Mouse (Mus musculus) forebrain, embryonic 10.5 days (tissue): ENCODE results near the gene Maml3. TPM values are rescaled to one million over a fixed set of nuclear protein-coding genes. Genes with fewer than 3 reads are reported as not detected.

Experiments used
- DNase-seq: peaks from one replicate; pipeline ENCODE4 v3.0.0-alpha.2; 2017; ENCODE audit warnings: low spot score; ENCODE audit errors: extremely low spot score
- H3K27ac ChIP-seq: fragments of 300-500 bp; sonication (generic); 2 replicates; pipeline ENCODE4 v1.5.1; 2016; ENCODE audit warnings: mild to moderate bottlenecking
- H3K27me3 ChIP-seq: fragments of 300-500 bp; sonication (generic); 2 replicates; pipeline ENCODE4 v1.6.1; 2016; ENCODE audit warnings: mild to moderate bottlenecking; ENCODE audit not compliant: poor library complexity, severe bottlenecking
- H3K36me3 ChIP-seq: fragments of 300-500 bp; sonication (generic); replicated peaks from 2 replicates; pipeline ENCODE4 v1.6.1; 2016; ENCODE audit warnings: mild to moderate bottlenecking, moderate library complexity
- H3K4me1 ChIP-seq: fragments of 300-500 bp; sonication (generic); 2 replicates; pipeline ENCODE4 v1.6.1; 2016
- H3K4me3 ChIP-seq: fragments of 300-500 bp; sonication (generic); 2 replicates; pipeline ENCODE4 v1.5.1; 2016; ENCODE audit warnings: mild to moderate bottlenecking, moderate library complexity
- H3K9me3 ChIP-seq: fragments of 300-500 bp; sonication (generic); 2 replicates; pipeline ENCODE4 v1.6.1; 2016; ENCODE audit warnings: mild to moderate bottlenecking, moderate library complexity
- WGBS: fragments of 180-500 bp; shearing (Covaris S2); methylation state at CpG from one replicate; pipeline ENCODE4 v1.1.7; 2016; 5-methylcytosine and 5-hydroxymethylcytosine counted together
- polyA plus RNA-seq: library from polyadenylated mRNA; unstranded; fragments of >200 nt; fragmentation: Nextera tagmentation; extraction: Ambion mirVana; gene quantifications from 2 replicates; pipeline ENCODE4 v1.2.1, GENCODE M21; 2016

Gene Maml3
- 5.6 TPM in 2 replicates for polyA plus RNA-seq

DNA sequence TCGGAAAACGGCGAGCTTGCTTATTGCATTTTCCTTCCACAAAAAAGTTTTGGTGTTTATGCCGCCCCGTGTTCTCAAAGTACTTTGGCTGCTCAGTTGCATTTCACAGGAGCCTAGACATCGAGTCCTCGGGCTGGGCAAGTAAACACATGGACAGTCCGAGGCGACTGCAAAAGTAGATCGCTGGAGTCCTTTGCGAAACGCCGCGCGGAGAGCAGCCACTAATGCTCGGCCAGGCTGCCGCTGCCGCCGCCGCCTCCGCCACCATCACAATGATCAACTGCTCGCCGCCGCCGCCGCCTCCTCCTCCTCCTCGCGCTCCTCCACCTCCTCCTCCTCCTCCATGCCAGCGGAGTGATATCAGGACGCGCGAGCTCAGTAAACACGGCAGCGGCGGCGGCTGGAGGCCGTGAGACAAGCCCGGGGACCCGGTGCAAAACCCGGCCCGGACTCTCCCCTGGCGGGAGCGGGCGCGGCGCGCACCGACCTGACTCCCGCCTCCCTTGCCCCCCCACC is at the start of gene Maml3:
Maml3 (minus strand) TSS at position 441 of the 516 bp plus-strand sequence.
- WGBS: under 1% methylated on average over 33 of the region's 49 CpGs
- H3K4me1 ChIP-seq: peaks cover 31% of the 10 kb centered on the region
- H3K4me3 ChIP-seq: peak within 1 kb of the TSS; percentile 94
- H3K36me3 ChIP-seq: no peaks in the 10 kb centered on the region
- peak; percentile 95 for DNase-seq
- peak within 1 kb of the TSS; percentile 98 for H3K27ac ChIP-seq
- H3K27me3 ChIP-seq: no peaks in the 10 kb centered on the region
- 0 out of 2 replicates have a peak, but pooled peaks cover 4% of the 10 kb centered on the region for H3K9me3 ChIP-seq

DNA sequence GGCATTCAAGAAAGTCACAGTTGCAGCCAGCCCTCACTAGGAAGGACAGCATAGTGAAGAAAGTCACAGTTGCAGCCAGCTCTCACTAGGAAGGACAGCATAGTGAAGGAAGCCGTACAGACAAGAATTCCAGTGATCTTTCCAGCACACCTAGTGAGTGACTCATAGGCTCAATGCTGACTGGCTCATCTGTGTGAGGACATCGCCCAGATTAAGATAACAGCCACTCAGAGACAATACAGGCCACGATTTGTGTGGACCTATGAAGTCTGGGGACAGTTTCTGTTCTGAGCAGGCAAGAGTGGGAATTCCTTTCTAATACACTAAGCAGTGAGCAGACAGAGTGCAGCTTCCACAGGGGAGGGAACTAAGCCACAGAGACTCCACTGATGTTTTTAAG is 46.3 kb upstream of the Maml3 start:
- 87% methylated on average over 3 of the region's 3 CpGs for WGBS
- no peaks in the 10 kb centered on the region for H3K36me3 ChIP-seq
- no peak for DNase-seq
- peaks cover 3% of the 10 kb centered on the region for H3K9me3 ChIP-seq
- H3K27ac ChIP-seq: no peak overlapping the region
- H3K27me3 ChIP-seq: no peaks in the 10 kb centered on the region; the same call in 1 of the 2 replicates
- H3K4me3 ChIP-seq: no peak overlapping the region
- no peaks in the 10 kb centered on the region for H3K4me1 ChIP-seq

GRCm38 (mm10) chr3:52148301-52148700 is 43.4 kb upstream of the Maml3 start:
- no peak overlapping the region for H3K4me3 ChIP-seq
- H3K4me1 ChIP-seq: no peaks in the 10 kb centered on the region
- DNase-seq: no peak
- no peaks in the 10 kb centered on the region for H3K9me3 ChIP-seq
- H3K36me3 ChIP-seq: no peaks in the 10 kb centered on the region
- WGBS: 59% methylated on average over 4 of the region's 4 CpGs
- no peak overlapping the region for H3K27ac ChIP-seq
- H3K27me3 ChIP-seq: no peaks in the 10 kb centered on the region; the same call in 1 of the 2 replicates

GRCm38 (mm10) chr3:52144776-52145460 is 40.0 kb upstream of the Maml3 start:
- Histone ChIP-seq H3K4me1 (0 out of 2 replicates have a peak, but pooled peaks cover 3% of the 10 kb centered on the region), H3K36me3 (no peaks in the 10 kb centered on the region), H3K27ac (no peak overlapping the region), H3K9me3 (no peaks in the 10 kb centered on the region), H3K27me3 (no peaks in the 10 kb centered on the region; the same call in 1 of the 2 replicates), H3K4me3 (no peak overlapping the region)
- 95% methylated on average over 12 of the region's 12 CpGs for WGBS
- no peak for DNase-seq

GRCm38 (mm10) chr3:52143017-52143416 is 38.1 kb upstream of the Maml3 start:
- WGBS: 84% methylated on average over 7 of the region's 7 CpGs
- Histone ChIP-seq H3K27me3 (no peaks in the 10 kb centered on the region; the same call in 1 of the 2 replicates), H3K4me3 (no peak overlapping the region), H3K9me3 (no peaks in the 10 kb centered on the region), H3K27ac (no peak overlapping the region), H3K36me3 (no peaks in the 10 kb centered on the region), H3K4me1 (0 out of 2 replicates have a peak, but pooled peaks cover 3% of the 10 kb centered on the region)
- DNase-seq: no peak

DNA sequence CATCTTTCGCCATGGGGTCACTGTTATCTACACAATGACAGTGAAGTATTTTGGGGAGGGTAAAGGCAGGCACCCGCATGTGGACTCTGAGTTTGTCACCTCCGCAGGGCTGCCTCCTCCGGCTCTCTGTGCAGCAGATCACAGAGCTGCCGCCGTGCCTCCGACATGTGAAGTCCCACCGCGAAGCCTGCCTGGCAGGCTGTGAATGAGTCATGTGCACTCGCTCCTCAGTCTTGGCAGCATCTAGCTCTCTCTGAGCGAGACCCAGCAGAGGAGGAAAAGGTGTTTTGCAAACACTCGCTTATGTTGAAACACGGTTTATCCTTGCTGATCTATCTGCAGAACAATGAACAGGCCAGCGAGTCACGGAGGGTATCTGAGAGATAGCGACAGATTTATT is 35.3 kb upstream of the Maml3 start:
- DNase-seq: no peak
- H3K27me3 ChIP-seq: no peaks in the 10 kb centered on the region
- no peaks in the 10 kb centered on the region for H3K9me3 ChIP-seq
- WGBS: 89% methylated on average over 16 of the region's 16 CpGs
- no peaks in the 10 kb centered on the region for H3K36me3 ChIP-seq
- H3K4me3 ChIP-seq: no peak overlapping the region
- H3K4me1 ChIP-seq: 0 out of 2 replicates have a peak, but pooled peaks cover 3% of the 10 kb centered on the region
- H3K27ac ChIP-seq: no peak overlapping the region

DNA sequence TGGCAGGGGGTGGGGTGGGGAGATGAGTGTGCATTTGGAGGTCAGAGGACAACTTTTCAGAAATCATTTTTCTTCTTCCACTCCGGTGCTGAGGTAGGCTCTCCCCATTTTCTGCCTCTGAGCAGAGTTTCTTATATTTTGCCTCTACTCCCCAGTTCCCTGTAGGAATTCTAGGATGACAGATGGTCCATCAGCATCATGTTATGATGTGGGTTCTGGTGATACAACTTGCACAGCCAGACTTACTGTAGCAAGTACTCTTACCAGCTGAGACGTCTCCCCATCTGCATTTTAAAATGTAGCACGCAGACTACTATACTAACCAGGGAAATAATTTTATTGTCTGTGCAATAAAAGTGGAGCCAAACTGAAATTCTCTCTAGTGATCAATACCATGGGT is 20.5 kb upstream of the Maml3 start:
- Histone ChIP-seq H3K36me3 (no peaks in the 10 kb centered on the region), H3K4me1 (no peaks in the 10 kb centered on the region), H3K27me3 (no peaks in the 10 kb centered on the region), H3K4me3 (no peak overlapping the region), H3K27ac (no peak overlapping the region), H3K9me3 (no peaks in the 10 kb centered on the region)
- no peak for DNase-seq
- 95% methylated on average over 3 of the region's 3 CpGs for WGBS

GRCm38 (mm10) chr3:52120858-52121257 is 16.0 kb upstream of the Maml3 start:
- no peaks in the 10 kb centered on the region for H3K36me3 ChIP-seq
- no peaks in the 10 kb centered on the region for H3K4me1 ChIP-seq
- no peaks in the 10 kb centered on the region for H3K9me3 ChIP-seq
- no peak overlapping the region for H3K27ac ChIP-seq
- no peaks in the 10 kb centered on the region for H3K27me3 ChIP-seq
- DNase-seq: no peak
- WGBS: 81% methylated on average over 4 of the region's 4 CpGs
- no peak overlapping the region for H3K4me3 ChIP-seq

DNA sequence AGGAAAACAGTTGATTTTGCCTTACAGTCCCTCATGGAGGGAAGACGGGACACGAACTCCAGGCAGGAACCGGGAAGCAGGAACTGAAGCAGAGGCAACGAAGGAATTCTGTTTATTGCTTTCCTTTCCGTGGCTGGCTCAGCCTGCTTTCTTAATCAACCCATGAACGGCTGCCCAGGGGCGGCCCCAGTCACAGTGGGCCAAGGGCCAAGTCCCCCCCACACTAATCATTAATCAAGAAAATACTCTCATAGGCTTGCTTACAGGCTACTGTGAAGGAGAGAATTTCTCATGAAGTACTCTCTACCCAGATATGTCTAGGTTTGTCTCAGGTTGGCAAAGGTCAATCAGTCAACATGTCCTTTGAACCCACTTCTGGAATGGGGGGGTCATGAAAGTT is 14.3 kb upstream of the Maml3 start:
- H3K36me3 ChIP-seq: no peaks in the 10 kb centered on the region
- H3K4me3 ChIP-seq: no peak overlapping the region
- H3K27me3 ChIP-seq: no peaks in the 10 kb centered on the region
- no peak overlapping the region for H3K27ac ChIP-seq
- H3K9me3 ChIP-seq: no peaks in the 10 kb centered on the region
- H3K4me1 ChIP-seq: no peaks in the 10 kb centered on the region
- no peak for DNase-seq
- WGBS: 93% methylated on average over 7 of the region's 7 CpGs

- 81% methylated on average over 9 of the region's 9 CpGs for WGBS
- H3K9me3 ChIP-seq: no peaks in the 10 kb centered on the region
- no peak for DNase-seq
Observed at GRCm38 (mm10) chr3:52115421-52115820, 10.5 kb upstream of the Maml3 start.

DNA sequence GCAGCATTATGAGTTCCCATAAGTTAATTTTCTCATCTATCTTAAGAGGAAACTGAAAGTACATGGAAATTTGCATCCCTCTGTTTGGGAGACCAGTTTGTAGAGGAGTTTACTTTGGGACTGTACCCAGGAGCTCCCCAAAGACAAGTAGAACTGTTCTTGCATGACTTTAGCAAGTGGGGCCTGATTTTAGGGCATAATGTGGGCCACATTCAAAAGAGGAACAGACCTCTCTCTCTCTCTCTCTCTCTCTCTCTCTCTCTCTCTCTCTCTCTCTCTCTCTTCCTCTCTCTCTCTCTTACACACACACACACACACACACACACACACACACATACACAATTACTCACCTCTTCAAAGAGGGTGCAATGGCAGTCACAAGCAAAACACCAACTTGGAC is 3.2 kb upstream of the Maml3 start:
- H3K27me3 ChIP-seq: no peaks in the 10 kb centered on the region
- peaks cover 9% of the 10 kb centered on the region for H3K4me1 ChIP-seq
- no peaks in the 10 kb centered on the region for H3K36me3 ChIP-seq
- no peak overlapping the region for H3K4me3 ChIP-seq
- no peak overlapping the region for H3K27ac ChIP-seq
- DNase-seq: no peak
- 0 out of 2 replicates have a peak, but pooled peaks cover 4% of the 10 kb centered on the region for H3K9me3 ChIP-seq

More at GRCm38 (mm10) chr3:52115421-52115820, 10.5 kb upstream of the Maml3 start:
- H3K4me3 ChIP-seq: no peak overlapping the region
- H3K4me1 ChIP-seq: no peaks in the 10 kb centered on the region
- H3K36me3 ChIP-seq: no peaks in the 10 kb centered on the region
- no peak overlapping the region for H3K27ac ChIP-seq
- no peaks in the 10 kb centered on the region for H3K27me3 ChIP-seq

DNA sequence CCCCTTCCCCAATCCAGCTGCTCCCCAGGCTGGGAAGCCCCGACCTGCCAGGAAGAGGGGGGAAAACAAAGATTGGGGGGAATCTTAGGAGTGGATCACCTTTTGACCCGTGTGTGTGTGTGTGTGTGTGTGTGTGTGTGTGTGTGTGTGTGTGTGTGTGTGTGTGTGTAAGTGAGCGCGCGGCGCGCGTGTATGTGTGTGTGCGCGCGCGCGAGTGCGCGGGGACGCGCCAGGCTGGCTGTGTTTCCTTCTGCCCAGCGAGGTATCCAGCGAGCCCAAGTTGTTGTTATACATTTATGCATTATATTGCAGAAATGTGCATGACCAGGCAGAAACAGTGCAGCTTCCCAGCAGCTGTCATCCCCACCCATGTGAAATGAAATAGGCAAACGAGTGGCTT is 280 bp upstream of the Maml3 start:
- Histone ChIP-seq H3K9me3 (0 out of 2 replicates have a peak, but pooled peaks cover 4% of the 10 kb centered on the region), H3K4me1 (peaks cover 31% of the 10 kb centered on the region), H3K27ac (peak overlapping the region; percentile 98), H3K27me3 (no peaks in the 10 kb centered on the region), H3K4me3 (peak overlapping the region; percentile 94), H3K36me3 (no peaks in the 10 kb centered on the region)
- 2% methylated on average over 19 of the region's 20 CpGs for WGBS
- no peak for DNase-seq

DNA sequence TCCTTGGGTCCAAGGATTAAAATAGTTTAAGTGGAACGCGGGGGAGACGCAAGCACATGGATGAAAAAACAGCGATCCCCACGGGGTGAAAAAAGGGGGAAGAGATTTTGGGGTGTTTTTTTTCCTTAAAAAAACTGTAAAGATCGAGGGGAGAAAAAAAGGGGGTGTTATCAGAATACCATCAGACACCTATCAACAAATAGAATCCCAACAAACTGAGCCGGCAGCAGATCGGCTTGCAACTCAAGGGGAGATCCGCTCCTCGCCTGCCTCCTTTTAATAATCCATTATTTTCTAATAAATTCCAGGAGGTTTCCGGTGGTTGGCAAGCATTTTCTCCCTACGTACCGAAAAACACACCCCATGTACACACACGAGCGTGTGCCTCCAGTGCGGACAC is 668 bp downstream of the Maml3 start:
- H3K4me1 ChIP-seq: peaks cover 31% of the 10 kb centered on the region
- peak overlapping the region; percentile 94 for H3K4me3 ChIP-seq
- H3K36me3 ChIP-seq: no peaks in the 10 kb centered on the region
- WGBS: under 1% methylated on average over 16 of the region's 16 CpGs
- no peaks in the 10 kb centered on the region for H3K27me3 ChIP-seq
- 0 out of 2 replicates have a peak, but pooled peaks cover 4% of the 10 kb centered on the region for H3K9me3 ChIP-seq
- peak overlapping the region; percentile 98 for H3K27ac ChIP-seq
- no peak for DNase-seq
